Mouse (Mus musculus): ENCODE data around the gene Ttyh1.
"Not testable (repeated sequence)": the region's sequence is repeated elsewhere in the genome, so short reads cannot be mapped to it uniquely, and the experiment has no call there.

Ttyh1 gene

GRCm38 (mm10) chr7:4144766-4145551, 25.8 kb downstream of the Ttyh1 start:
- DNase-seq = peak; percentile 46

GRCm38 (mm10) chr7:4145552-4146190, 26.5 kb downstream of the Ttyh1 start:
- peak; percentile 64 for DNase-seq

- peak; percentile 58 for DNase-seq
These were observed 27.3 kb downstream of the Ttyh1 start for GRCm38 (mm10) chr7:4146241-4147180.

- peak; percentile 57 for DNase-seq
These were observed 28.2 kb downstream of the Ttyh1 start for GRCm38 (mm10) chr7:4147371-4147770.

- DNase-seq = no peak
These were observed 28.6 kb downstream of the Ttyh1 start for GRCm38 (mm10) chr7:4147836-4148235.

- DNase-seq = peak; percentile 75
These were observed 29.4 kb downstream of the Ttyh1 start for GRCm38 (mm10) chr7:4148341-4149208.

- DNase-seq = peak; percentile 91
These were observed 30.2 kb downstream of the Ttyh1 start for GRCm38 (mm10) chr7:4149209-4150054.

- DNase-seq = peak; percentile 83
These were observed 30.9 kb downstream of the Ttyh1 start, which contains the start of gene Leng9 for GRCm38 (mm10) chr7:4150059-4150541. Leng9 (minus strand) TSS chr7:4150374.

- peak; percentile 90 for DNase-seq
These were observed 31.6 kb downstream of the Ttyh1 start for GRCm38 (mm10) chr7:4150811-4151221.

- peak; percentile 80 for DNase-seq
These were observed 32.0 kb downstream of the Ttyh1 start for GRCm38 (mm10) chr7:4151241-4151640.

GRCm38 (mm10) chr7:4154356-4154755, 35.1 kb downstream of the Ttyh1 start:
- DNase-seq = no peak

- DNase-seq = no peak
These were observed 35.8 kb downstream of the Ttyh1 start for GRCm38 (mm10) chr7:4154976-4155375.

GRCm38 (mm10) chr7:4161596-4161995, 42.4 kb downstream of the Ttyh1 start:
- not testable (repeated sequence) for DNase-seq

GRCm38 (mm10) chr7:4163571-4164072, 44.4 kb downstream of the Ttyh1 start:
- no peak for DNase-seq

GRCm38 (mm10) chr7:4164090-4164910, 45.1 kb downstream of the Ttyh1 start, which contains the start of gene Cdc42ep5:
Cdc42ep5 (minus strand) TSS chr7:4164860.
- DNase-seq = no peak

- no peak for DNase-seq
These were observed 46.1 kb downstream of the Ttyh1 start for GRCm38 (mm10) chr7:4165286-4165685.

GRCm38 (mm10) chr7:4167098-4167497, 47.9 kb downstream of the Ttyh1 start:
- no peak for DNase-seq

GRCm38 (mm10) chr7:4170193-4170938, 51.2 kb downstream of the Ttyh1 start:
- no peak for DNase-seq

- no peak for DNase-seq
These were observed 59.2 kb downstream of the Ttyh1 start for GRCm38 (mm10) chr7:4178438-4178837.
